Mouse (Mus musculus): Measurements from ENCODE around the gene Sh3gl1. TPM values are rescaled to one million over a fixed set of nuclear protein-coding genes. Genes with fewer than 3 reads are reported as not detected.
A peak's percentile ranks its signal among the peaks of the same experiment; 100 is the strongest.

Sh3gl1 gene
- polyA plus RNA-seq, 1 experiment from 2014 or later = 70.5 TPM

GRCm38 (mm10) chr17:56009962-56010240, 26.5 kb downstream of the Sh3gl1 start:
- peak overlapping the region; percentile 96 for H3K4me2 ChIP-seq (ENCODE audit: low read length)
- ATAC-seq (ENCODE audit: insufficient number of reproducible peaks, insufficient read depth, low FRiP score, low read depth) = no peak
- H3K27me3 ChIP-seq (ENCODE audit: control insufficient read depth, insufficient read depth, low read length) = no peaks in the 10 kb centered on the region
- H3K9me3 ChIP-seq (ENCODE audit: control insufficient read depth, low read length) = no peaks in the 10 kb centered on the region
- peaks cover 14 to 21% of the 10 kb centered on the region in 2 experiments for H3K4me1 ChIP-seq (ENCODE audit: control insufficient read depth in 2 of 2, insufficient read depth in 2 of 2, low read length in 2 of 2)
- 53% methylated on average over 2 of the region's 2 CpGs for WGBS
- peaks cover 31% of the 10 kb centered on the region for H3K36me3 ChIP-seq (ENCODE audit: control insufficient read depth, insufficient read depth, low read length)
- H3K4me3 ChIP-seq (ENCODE audit: control insufficient read depth in 1 of 2, insufficient read depth in 1 of 2, low read depth in 1 of 2, low read length in 2 of 2) = peak overlapping the region; percentile 69 to 87
- peak overlapping the region; percentile 74 for H3K9ac ChIP-seq (ENCODE audit: low read length)
- H3K27ac ChIP-seq (replicated peaks in 1 of 2; ENCODE audit: control insufficient read depth in 1 of 2, insufficient read depth in 1 of 2, low read depth in 2 of 2, low read length in 2 of 2) = 0 out of 4 replicates have a peak overlapping the region, but pooled peaks of 1 of the 2 experiments have one; percentile 10

GRCm38 (mm10) chr17:56009088-56009961, 27.1 kb downstream of the Sh3gl1 start:
- Histone ChIP-seq H3K36me3 (ENCODE audit: control insufficient read depth, insufficient read depth, low read length) (peaks cover 27% of the 10 kb centered on the region), H3K4me2 (ENCODE audit: low read length) (peak overlapping the region; percentile 96)
- whole genome bisulfite sequencing = 1% methylated on average over 62 of the region's 62 CpGs

GRCm38 (mm10) chr17:56008356-56009087, 27.9 kb downstream of the Sh3gl1 start:
- ATAC-seq (ENCODE audit: insufficient number of reproducible peaks, insufficient read depth, low FRiP score, low read depth) = peak; percentile 89
- peaks cover 14 to 21% of the 10 kb centered on the region in 2 experiments for H3K4me1 ChIP-seq (ENCODE audit: control insufficient read depth in 2 of 2, insufficient read depth in 2 of 2, low read length in 2 of 2)
- peak overlapping the region; percentile 69 to 87 for H3K4me3 ChIP-seq (ENCODE audit: control insufficient read depth in 1 of 2, insufficient read depth in 1 of 2, low read depth in 1 of 2, low read length in 2 of 2)
- peak overlapping the region; percentile 96 for H3K4me2 ChIP-seq (ENCODE audit: low read length)
- H3K9ac ChIP-seq (ENCODE audit: low read length) = peak overlapping the region; percentile 73
- H3K36me3 ChIP-seq (ENCODE audit: control insufficient read depth, insufficient read depth, low read length) = peaks cover 23% of the 10 kb centered on the region
- WGBS = under 1% methylated on average over 21 of the region's 21 CpGs
- no peaks in the 10 kb centered on the region for H3K9me3 ChIP-seq (ENCODE audit: control insufficient read depth, low read length)
- H3K27ac ChIP-seq (replicated peaks in 1 of 2; ENCODE audit: control insufficient read depth in 1 of 2, insufficient read depth in 1 of 2, low read depth in 2 of 2, low read length in 2 of 2) = peak overlapping the region; percentile 76 to 79
- H3K27me3 ChIP-seq (ENCODE audit: control insufficient read depth, insufficient read depth, low read length) = no peaks in the 10 kb centered on the region

More at GRCm38 (mm10) chr17:56009088-56009961, 27.1 kb downstream of the Sh3gl1 start:
- peaks cover 14 to 21% of the 10 kb centered on the region in 2 experiments for H3K4me1 ChIP-seq (ENCODE audit: control insufficient read depth in 2 of 2, insufficient read depth in 2 of 2, low read length in 2 of 2)
- ATAC-seq (ENCODE audit: insufficient number of reproducible peaks, insufficient read depth, low FRiP score, low read depth) = peak; percentile 90
- H3K9me3 ChIP-seq (ENCODE audit: control insufficient read depth, low read length) = no peaks in the 10 kb centered on the region
- H3K27me3 ChIP-seq (ENCODE audit: control insufficient read depth, insufficient read depth, low read length) = no peaks in the 10 kb centered on the region
- peak overlapping the region; percentile 76 to 79 for H3K27ac ChIP-seq (replicated peaks in 1 of 2; ENCODE audit: control insufficient read depth in 1 of 2, insufficient read depth in 1 of 2, low read depth in 2 of 2, low read length in 2 of 2)
- H3K4me3 ChIP-seq (ENCODE audit: control insufficient read depth in 1 of 2, insufficient read depth in 1 of 2, low read depth in 1 of 2, low read length in 2 of 2) = peak overlapping the region; percentile 69 to 87
- peak overlapping the region; percentile 74 for H3K9ac ChIP-seq (ENCODE audit: low read length)

- H3K9ac ChIP-seq (ENCODE audit: low read length) = peak overlapping the region; percentile 73; the same call in 1 of the 2 replicates
- H3K36me3 ChIP-seq (ENCODE audit: control insufficient read depth, insufficient read depth, low read length) = peaks cover 15% of the 10 kb centered on the region
- WGBS = 25% methylated on average over 13 of the region's 14 CpGs
- H3K9me3 ChIP-seq (ENCODE audit: control insufficient read depth, low read length) = no peaks in the 10 kb centered on the region
- peak overlapping the region; percentile 31 to 69 for H3K4me3 ChIP-seq (ENCODE audit: control insufficient read depth in 1 of 2, insufficient read depth in 1 of 2, low read depth in 1 of 2, low read length in 2 of 2)
- no peak for ATAC-seq (ENCODE audit: insufficient number of reproducible peaks, insufficient read depth, low FRiP score, low read depth)
- H3K27me3 ChIP-seq (ENCODE audit: control insufficient read depth, insufficient read depth, low read length) = peaks cover 4% of the 10 kb centered on the region; the same call in 1 of the 2 replicates
- peak overlapping the region; percentile 30 to 79 for H3K27ac ChIP-seq (replicated peaks in 1 of 2; ENCODE audit: control insufficient read depth in 1 of 2, insufficient read depth in 1 of 2, low read depth in 2 of 2, low read length in 2 of 2)
- peaks cover 14 to 21% of the 10 kb centered on the region in 2 experiments for H3K4me1 ChIP-seq (ENCODE audit: control insufficient read depth in 2 of 2, insufficient read depth in 2 of 2, low read length in 2 of 2)
- H3K4me2 ChIP-seq (ENCODE audit: low read length) = peak overlapping the region; percentile 96
Observed at GRCm38 (mm10) chr17:56007444-56008355, 28.7 kb downstream of the Sh3gl1 start.

GRCm38 (mm10) chr17:56006956-56007355, 29.5 kb downstream of the Sh3gl1 start:
- ATAC-seq (ENCODE audit: insufficient number of reproducible peaks, insufficient read depth, low FRiP score, low read depth) = no peak
- H3K27ac ChIP-seq (replicated peaks in 1 of 2; ENCODE audit: control insufficient read depth in 1 of 2, insufficient read depth in 1 of 2, low read depth in 2 of 2, low read length in 2 of 2) = no peak overlapping the region; a peak in 1 of 4 replicates

GRCm38 (mm10) chr17:56005415-56006061, 30.9 kb downstream of the Sh3gl1 start, which contains the start of the genes Stap2 and Mpnd:
Gene Stap2, minus strand, starts transcription at chr17:56005584.
Gene Mpnd, plus strand, starts transcription at chr17:56005711.
- WGBS = 26% methylated on average over 12 of the region's 13 CpGs
- ATAC-seq (ENCODE audit: insufficient number of reproducible peaks, insufficient read depth, low FRiP score, low read depth) = no peak
- Histone ChIP-seq H3K4me1 (ENCODE audit: control insufficient read depth in 2 of 2, insufficient read depth in 2 of 2, low read length in 2 of 2) (peaks cover 14 to 20% of the 10 kb centered on the region in 2 experiments), H3K36me3 (ENCODE audit: control insufficient read depth, insufficient read depth, low read length) (no peaks in the 10 kb centered on the region), H3K4me3 (ENCODE audit: control insufficient read depth in 1 of 2, insufficient read depth in 1 of 2, low read depth in 1 of 2, low read length in 2 of 2) (peak within 1 kb of the TSS; percentile 24 to 35), H3K27ac (replicated peaks in 1 of 2; ENCODE audit: control insufficient read depth in 1 of 2, insufficient read depth in 1 of 2, low read depth in 2 of 2, low read length in 2 of 2) (peak within 1 kb of the TSS in 1 of 2 experiments; percentile 5; a peak in 1 of 4 replicates), H3K27me3 (ENCODE audit: control insufficient read depth, insufficient read depth, low read length) (peaks cover 13% of the 10 kb centered on the region; the same call in 1 of the 2 replicates), H3K4me2 (ENCODE audit: low read length) (peak within 1 kb of the TSS; percentile 48), H3K9me3 (ENCODE audit: control insufficient read depth, low read length) (no peaks in the 10 kb centered on the region), H3K9ac (ENCODE audit: low read length) (peak within 1 kb of the TSS; percentile 51; the same call in 1 of the 2 replicates)

More at GRCm38 (mm10) chr17:56006956-56007355, 29.5 kb downstream of the Sh3gl1 start:
- Histone ChIP-seq H3K27me3 (ENCODE audit: control insufficient read depth, insufficient read depth, low read length) (peaks cover 4% of the 10 kb centered on the region; the same call in 1 of the 2 replicates), H3K4me3 (ENCODE audit: control insufficient read depth in 1 of 2, insufficient read depth in 1 of 2, low read depth in 1 of 2, low read length in 2 of 2) (no peak overlapping the region), H3K4me1 (ENCODE audit: control insufficient read depth in 2 of 2, insufficient read depth in 2 of 2, low read length in 2 of 2) (peaks cover 14 to 21% of the 10 kb centered on the region in 2 experiments), H3K9me3 (ENCODE audit: control insufficient read depth, low read length) (no peaks in the 10 kb centered on the region), H3K4me2 (ENCODE audit: low read length) (no peak overlapping the region), H3K9ac (ENCODE audit: low read length) (no peak overlapping the region), H3K36me3 (ENCODE audit: control insufficient read depth, insufficient read depth, low read length) (peaks cover 9% of the 10 kb centered on the region)
- 36% methylated on average over 10 of the region's 10 CpGs for WGBS
